Mouse (Mus musculus): Measurements from ENCODE around the gene Zfp663. TPM values are rescaled to one million over a fixed set of nuclear protein-coding genes. Genes with fewer than 3 reads are reported as not detected.

The Zfp663 gene
- polyA plus RNA-seq, 1 experiment from 2014 or later: 0.20 TPM

DNA sequence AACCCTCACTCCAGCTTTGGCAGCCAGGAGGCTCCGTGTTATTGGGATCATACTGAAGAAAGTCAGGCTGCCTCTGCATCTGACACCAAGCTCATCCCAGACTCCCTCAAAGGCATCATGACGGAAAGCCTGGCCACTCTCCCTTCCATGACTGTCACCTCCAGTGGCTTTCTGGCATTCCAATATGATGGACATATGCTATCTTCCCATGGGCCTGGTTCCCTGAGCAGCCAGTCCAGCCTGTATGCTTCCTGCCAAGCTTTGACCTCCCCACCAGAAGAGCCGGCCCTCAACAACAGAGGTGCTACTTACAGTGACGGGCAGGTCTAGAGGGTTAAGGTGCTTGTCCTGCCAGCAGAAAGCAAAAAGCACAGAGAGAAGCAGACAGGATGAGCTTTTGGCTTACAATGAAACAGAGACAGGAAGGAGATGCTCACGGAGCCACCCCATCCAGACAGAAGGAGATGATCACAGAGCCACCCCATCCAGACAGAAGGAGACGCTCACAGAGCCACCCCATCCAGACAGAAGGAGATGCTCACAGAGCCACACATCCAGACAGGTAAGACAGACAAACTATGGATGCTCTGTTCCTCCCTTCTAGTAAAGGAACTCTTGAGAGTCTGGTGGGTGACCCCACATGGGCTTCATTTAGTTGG lies 65.0 kb downstream of the Zfp663 start:
- no peak overlapping the region for H3K9ac ChIP-seq
- peaks cover 41% of the 10 kb centered on the region for H3K36me3 ChIP-seq
- no peaks in the 10 kb centered on the region for H3K4me1 ChIP-seq (replicated peaks)
- H3K27me3 ChIP-seq: no peaks in the 10 kb centered on the region
- H3K4me2 ChIP-seq: no peak overlapping the region
- no peak overlapping the region for H3K4me3 ChIP-seq
- H3K27ac ChIP-seq: no peak overlapping the region
- H3K9me3 ChIP-seq (replicated peaks): no peaks in the 10 kb centered on the region
- 94% methylated on average over 6 of the region's 6 CpGs for WGBS
- ATAC-seq (replicated peaks; ENCODE audit: insufficient number of reproducible peaks, insufficient read depth, low FRiP score, low read depth): no peak

DNA sequence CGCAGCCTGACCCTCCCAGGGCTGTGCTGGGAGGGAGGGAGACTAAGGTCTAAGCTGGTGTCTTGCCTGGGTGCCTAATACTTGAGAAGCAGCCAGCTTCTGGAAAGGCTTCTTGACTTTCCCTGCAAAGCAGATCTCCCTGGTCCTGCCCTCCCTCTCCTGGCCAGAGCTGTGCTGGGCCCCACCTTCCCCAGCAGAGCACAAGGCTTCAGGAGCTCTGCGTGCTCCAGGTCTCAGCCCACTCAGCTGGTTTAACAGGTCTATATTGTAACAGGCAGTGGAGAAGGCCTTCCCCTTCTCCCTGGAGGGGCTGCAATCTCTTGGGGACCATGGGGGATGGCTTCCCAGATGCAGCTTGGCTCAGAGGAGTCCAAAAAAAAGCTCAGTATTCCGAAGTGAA lies 67.1 kb downstream of the Zfp663 start:
- Histone ChIP-seq H3K36me3 (peaks cover 50% of the 10 kb centered on the region), H3K27me3 (no peaks in the 10 kb centered on the region), H3K9ac (no peak overlapping the region), H3K4me2 (no peak overlapping the region), H3K4me3 (no peak overlapping the region), H3K4me1 (replicated peaks) (no peaks in the 10 kb centered on the region), H3K9me3 (replicated peaks) (no peaks in the 10 kb centered on the region), H3K27ac (no peak overlapping the region)
- ATAC-seq (replicated peaks; ENCODE audit: insufficient number of reproducible peaks, insufficient read depth, low FRiP score, low read depth): no peak
- WGBS: 64% methylated on average over 3 of the region's 3 CpGs

Other genes with a start within 250 kb of the Zfp663 start
- 0.15 and 0.36 TPM in 2 replicates for gene Cdh22, start 133.9 kb downstream of the Zfp663 start, polyA plus RNA-seq (2015; fragmentation: Nextera tagmentation; extraction: Ambion mirVana)
- gene Slc35c2, start 80.9 kb downstream of the Zfp663 start, polyA plus RNA-seq (2015; fragmentation: Nextera tagmentation; extraction: Ambion mirVana): 32.1 and 45.7 TPM in 2 replicates
- gene Elmo2, start 42.2 kb downstream of the Zfp663 start, polyA plus RNA-seq (2015; fragmentation: Nextera tagmentation; extraction: Ambion mirVana): 33.8 and 49.5 TPM in 2 replicates
- 3.4 and 4.2 TPM in 2 replicates for gene Zfp334, start 19.5 kb upstream of the Zfp663 start, polyA plus RNA-seq (2015; fragmentation: Nextera tagmentation; extraction: Ambion mirVana)
- 0.03 and 0.09 TPM in 2 replicates for gene Ocstamp, start 31.7 kb upstream of the Zfp663 start, polyA plus RNA-seq (2015; fragmentation: Nextera tagmentation; extraction: Ambion mirVana)
- 0.24 and 0.27 TPM in 2 replicates for gene Slc13a3, start 104.5 kb upstream of the Zfp663 start, polyA plus RNA-seq (2015; fragmentation: Nextera tagmentation; extraction: Ambion mirVana)
- gene Trp53rka, start 124.6 kb upstream of the Zfp663 start, polyA plus RNA-seq (2015; fragmentation: Nextera tagmentation; extraction: Ambion mirVana): 19.4 and 25.3 TPM in 2 replicates
- 5.0 and 7.5 TPM in 2 replicates for gene Slc2a10, start 135.1 kb upstream of the Zfp663 start, polyA plus RNA-seq (2015; fragmentation: Nextera tagmentation; extraction: Ambion mirVana)
- 1.3 and 6.4 TPM in 2 replicates for gene Eya2, start 226.3 kb upstream of the Zfp663 start, polyA plus RNA-seq (2015; fragmentation: Nextera tagmentation; extraction: Ambion mirVana)

Measured in heart, embryonic 15.5 days (tissue).